Mouse (Mus musculus): ENCODE results near the gene Btg2. TPM values are rescaled to one million over a fixed set of nuclear protein-coding genes. Genes with fewer than 3 reads are reported as not detected.

The Btg2 gene
- polyA plus RNA-seq (2015; fragmentation: Nextera tagmentation; extraction: Ambion mirVana): 30.9 and 35.1 TPM in 2 replicates

GRCm38 (mm10) chr1:134078802-134079476 lies at the start of gene Btg2:
Btg2 (minus strand) TSS chr1:134079120.
- no peaks in the 10 kb centered on the region for H3K9me3 ChIP-seq
- WGBS: under 1% methylated on average over 52 of the region's 62 CpGs

GRCm38 (mm10) chr1:134122195-134122594 lies 43.3 kb upstream of the Btg2 start:
- Histone ChIP-seq H3K4me2 (no peak overlapping the region), H3K9me3 (no peaks in the 10 kb centered on the region), H3K4me3 (no peak overlapping the region), H3K36me3 (no peaks in the 10 kb centered on the region), H3K27me3 (no peaks in the 10 kb centered on the region), H3K9ac (no peak overlapping the region), H3K27ac (no peak overlapping the region), H3K4me1 (no peaks in the 10 kb centered on the region)
- 59% methylated on average over 9 of the region's 9 CpGs for WGBS
- ATAC-seq (ENCODE audit: insufficient number of reproducible peaks, low FRiP score, low TSS enrichment, low read depth): no peak

More at GRCm38 (mm10) chr1:134078802-134079476, at the start of gene Btg2:
- Histone ChIP-seq H3K4me3 (peak within 1 kb of the TSS; percentile 72), H3K9ac (peak within 1 kb of the TSS; percentile 76), H3K27me3 (no peaks in the 10 kb centered on the region), H3K27ac (peak within 1 kb of the TSS; percentile 70), H3K36me3 (peaks cover 9% of the 10 kb centered on the region), H3K4me2 (peak within 1 kb of the TSS; percentile 72), H3K4me1 (peaks cover 63% of the 10 kb centered on the region)
- ATAC-seq (ENCODE audit: insufficient number of reproducible peaks, low FRiP score, low TSS enrichment, low read depth): peak; percentile 95

- peaks cover 8% of the 10 kb centered on the region; the same call in 1 of the 2 replicates for H3K4me1 ChIP-seq
Observed at GRCm38 (mm10) chr1:134120179-134120578, 41.3 kb upstream of the Btg2 start.

DNA sequence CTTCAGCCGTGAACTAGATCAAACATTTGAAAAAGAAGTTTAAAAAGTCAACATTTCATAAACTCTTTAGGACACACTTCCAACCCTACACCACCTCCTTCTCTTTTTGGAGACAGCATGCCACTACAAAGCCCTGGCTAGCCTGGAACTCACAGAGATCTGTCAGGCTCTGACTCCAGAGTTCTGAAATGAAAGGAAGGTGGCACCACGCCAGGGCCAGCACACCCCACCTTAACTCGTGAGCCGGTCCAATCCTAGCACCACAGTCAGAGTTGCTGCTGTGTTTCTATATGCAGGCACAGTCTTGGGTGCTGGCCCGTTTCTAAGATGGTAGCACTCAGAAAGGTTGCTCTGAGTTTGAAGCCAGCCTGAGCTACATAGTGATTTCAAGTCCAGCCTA lies 38.2 kb upstream of the Btg2 start:
- H3K27ac ChIP-seq: no peak overlapping the region
- no peaks in the 10 kb centered on the region for H3K27me3 ChIP-seq
- no peak for ATAC-seq (ENCODE audit: insufficient number of reproducible peaks, low FRiP score, low TSS enrichment, low read depth)
- H3K4me3 ChIP-seq: no peak overlapping the region
- H3K36me3 ChIP-seq: no peaks in the 10 kb centered on the region
- WGBS: 59% methylated on average over 5 of the region's 5 CpGs
- peaks cover 13% of the 10 kb centered on the region; the same call in 1 of the 2 replicates for H3K4me1 ChIP-seq
- H3K4me2 ChIP-seq: no peak overlapping the region
- H3K9ac ChIP-seq: no peak overlapping the region
- H3K9me3 ChIP-seq: no peaks in the 10 kb centered on the region

More at GRCm38 (mm10) chr1:134120179-134120578, 41.3 kb upstream of the Btg2 start:
- no peak overlapping the region for H3K27ac ChIP-seq
- no peak overlapping the region for H3K4me3 ChIP-seq
- H3K9ac ChIP-seq: no peak overlapping the region
- H3K9me3 ChIP-seq: no peaks in the 10 kb centered on the region
- H3K4me2 ChIP-seq: no peak overlapping the region
- H3K36me3 ChIP-seq: no peaks in the 10 kb centered on the region
- ATAC-seq (ENCODE audit: insufficient number of reproducible peaks, low FRiP score, low TSS enrichment, low read depth): no peak
- 3% methylated on average over 5 of the region's 5 CpGs for WGBS
- no peaks in the 10 kb centered on the region for H3K27me3 ChIP-seq

GRCm38 (mm10) chr1:134115424-134115823 lies 36.5 kb upstream of the Btg2 start:
- Histone ChIP-seq H3K9me3 (no peaks in the 10 kb centered on the region), H3K27me3 (no peaks in the 10 kb centered on the region), H3K4me3 (no peak overlapping the region), H3K27ac (0 out of 2 replicates have a peak overlapping the region, but pooled peaks have one; percentile 70), H3K9ac (no peak overlapping the region), H3K4me2 (no peak overlapping the region), H3K4me1 (peaks cover 13% of the 10 kb centered on the region; the same call in 1 of the 2 replicates), H3K36me3 (no peaks in the 10 kb centered on the region)
- ATAC-seq (ENCODE audit: insufficient number of reproducible peaks, low FRiP score, low TSS enrichment, low read depth): no peak
- WGBS: 55% methylated on average over 8 of the region's 8 CpGs

- H3K27ac ChIP-seq: peak overlapping the region; percentile 70
- no peaks in the 10 kb centered on the region for H3K36me3 ChIP-seq
- no peaks in the 10 kb centered on the region for H3K27me3 ChIP-seq
- no peak overlapping the region for H3K4me3 ChIP-seq
- peaks cover 13% of the 10 kb centered on the region; the same call in 1 of the 2 replicates for H3K4me1 ChIP-seq
- H3K9me3 ChIP-seq: no peaks in the 10 kb centered on the region
- ATAC-seq (ENCODE audit: insufficient number of reproducible peaks, low FRiP score, low TSS enrichment, low read depth): no peak
- no peak overlapping the region for H3K9ac ChIP-seq
- no peak overlapping the region for H3K4me2 ChIP-seq
- WGBS: 61% methylated on average over 13 of the region's 13 CpGs
Observed at GRCm38 (mm10) chr1:134114730-134115129, 35.8 kb upstream of the Btg2 start.

- H3K27ac ChIP-seq: peak overlapping the region; percentile 70
- no peaks in the 10 kb centered on the region for H3K27me3 ChIP-seq
- H3K9ac ChIP-seq: no peak overlapping the region
- H3K9me3 ChIP-seq: no peaks in the 10 kb centered on the region
- H3K4me3 ChIP-seq: no peak overlapping the region
- no peaks in the 10 kb centered on the region for H3K36me3 ChIP-seq
- WGBS: 49% methylated on average over 7 of the region's 7 CpGs
- no peak for ATAC-seq (ENCODE audit: insufficient number of reproducible peaks, low FRiP score, low TSS enrichment, low read depth)
- H3K4me1 ChIP-seq: peaks cover 13% of the 10 kb centered on the region; the same call in 1 of the 2 replicates
- H3K4me2 ChIP-seq: no peak overlapping the region
Observed at GRCm38 (mm10) chr1:134114018-134114417, 35.1 kb upstream of the Btg2 start.

DNA sequence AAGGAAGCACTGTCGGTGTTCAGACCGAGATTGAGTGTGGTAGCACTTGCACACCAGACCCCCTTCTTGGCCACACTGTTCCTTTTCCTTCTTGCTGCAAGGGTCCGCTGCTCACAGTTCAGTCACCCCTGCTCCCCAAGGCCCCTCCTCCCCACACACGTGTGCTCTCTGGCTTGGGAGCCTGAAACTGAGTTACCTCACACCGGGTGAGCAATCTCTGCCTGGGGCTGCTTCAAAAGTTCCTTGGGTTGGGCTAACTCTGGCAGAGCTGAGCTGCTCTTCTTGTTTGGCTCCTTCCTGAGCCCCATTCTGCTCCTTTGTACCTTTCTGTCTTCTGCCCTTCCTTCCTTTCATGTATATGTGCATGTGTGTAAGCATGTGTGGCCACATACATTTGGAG lies 34.6 kb upstream of the Btg2 start:
- Histone ChIP-seq H3K9me3 (no peaks in the 10 kb centered on the region), H3K4me2 (no peak overlapping the region), H3K9ac (no peak overlapping the region), H3K4me3 (no peak overlapping the region), H3K27ac (peak overlapping the region; percentile 70), H3K4me1 (peaks cover 13% of the 10 kb centered on the region; the same call in 1 of the 2 replicates), H3K27me3 (no peaks in the 10 kb centered on the region), H3K36me3 (no peaks in the 10 kb centered on the region)
- WGBS: 43% methylated on average over 5 of the region's 5 CpGs
- ATAC-seq (ENCODE audit: insufficient number of reproducible peaks, low FRiP score, low TSS enrichment, low read depth): no peak

DNA sequence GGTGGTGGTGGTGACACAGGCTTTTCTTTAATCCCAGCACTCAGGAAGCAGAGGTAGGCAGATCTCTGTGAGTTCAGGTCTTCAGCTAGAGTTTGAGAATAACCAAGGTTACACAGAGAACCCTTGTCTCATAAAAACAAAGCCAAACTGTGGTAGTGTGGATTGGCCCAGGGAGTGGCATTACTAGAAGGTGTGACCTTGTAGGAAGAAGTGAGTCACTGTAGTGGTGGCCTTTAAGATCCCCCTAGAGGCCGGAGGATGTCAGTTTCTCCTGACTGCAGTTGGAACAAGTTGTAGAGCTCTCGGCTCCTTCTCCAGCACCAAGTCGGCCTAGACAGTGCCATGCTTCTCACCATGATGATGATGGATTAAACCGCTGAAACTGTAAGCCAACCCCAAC lies 32.1 kb upstream of the Btg2 start, which contains the start of gene Chit1:
TSS of gene Chit1 (plus strand) at position 264 of the 400 bp plus-strand sequence.
- ATAC-seq (ENCODE audit: insufficient number of reproducible peaks, low FRiP score, low TSS enrichment, low read depth): no peak
- Histone ChIP-seq H3K4me3 (no peak within 1 kb of the TSS), H3K27me3 (no peaks in the 10 kb centered on the region), H3K4me2 (no peak within 1 kb of the TSS), H3K9ac (no peak within 1 kb of the TSS), H3K9me3 (no peaks in the 10 kb centered on the region), H3K36me3 (no peaks in the 10 kb centered on the region), H3K27ac (no peak within 1 kb of the TSS), H3K4me1 (peaks cover 13% of the 10 kb centered on the region; the same call in 1 of the 2 replicates)
- 63% methylated on average over 4 of the region's 4 CpGs for WGBS

GRCm38 (mm10) chr1:134110449-134110848 lies 31.5 kb upstream of the Btg2 start:
- Histone ChIP-seq H3K4me2 (no peak overlapping the region), H3K27ac (no peak overlapping the region), H3K36me3 (no peaks in the 10 kb centered on the region), H3K9ac (no peak overlapping the region), H3K4me1 (peaks cover 8% of the 10 kb centered on the region; the same call in 1 of the 2 replicates), H3K9me3 (no peaks in the 10 kb centered on the region), H3K4me3 (no peak overlapping the region), H3K27me3 (no peaks in the 10 kb centered on the region)
- no peak for ATAC-seq (ENCODE audit: insufficient number of reproducible peaks, low FRiP score, low TSS enrichment, low read depth)
- 88% methylated on average over 5 of the region's 5 CpGs for WGBS

DNA sequence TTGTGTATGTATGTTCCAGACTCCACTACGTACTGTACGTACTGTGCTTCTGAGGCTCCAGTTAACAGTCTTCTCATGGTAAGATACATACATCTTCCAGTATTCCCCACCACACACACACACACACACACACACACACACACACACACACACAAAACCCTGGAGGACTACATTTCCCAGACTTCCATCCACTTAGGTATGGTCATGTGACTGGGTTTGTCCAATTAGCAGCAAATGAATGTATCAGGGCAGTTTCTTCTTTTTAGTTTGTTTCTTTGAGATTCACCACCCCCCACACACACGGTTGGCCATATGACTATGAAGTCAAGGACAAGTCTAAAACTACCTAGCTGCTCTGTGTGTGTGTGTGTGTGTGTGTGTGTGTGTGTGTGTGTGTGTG lies 31.1 kb upstream of the Btg2 start:
- H3K4me3 ChIP-seq: no peak overlapping the region
- ATAC-seq (ENCODE audit: insufficient number of reproducible peaks, low FRiP score, low TSS enrichment, low read depth): no peak
- no peak overlapping the region for H3K4me2 ChIP-seq
- 86% methylated on average over 3 of the region's 3 CpGs for WGBS
- H3K27ac ChIP-seq: no peak overlapping the region
- H3K9ac ChIP-seq: no peak overlapping the region
- H3K9me3 ChIP-seq: no peaks in the 10 kb centered on the region
- H3K4me1 ChIP-seq: peaks cover 4% of the 10 kb centered on the region; the same call in 1 of the 2 replicates
- no peaks in the 10 kb centered on the region for H3K27me3 ChIP-seq
- no peaks in the 10 kb centered on the region for H3K36me3 ChIP-seq

GRCm38 (mm10) chr1:134107777-134108176 lies 28.9 kb upstream of the Btg2 start:
- no peak overlapping the region for H3K9ac ChIP-seq
- H3K4me3 ChIP-seq: no peak overlapping the region
- H3K36me3 ChIP-seq: no peaks in the 10 kb centered on the region
- H3K9me3 ChIP-seq: no peaks in the 10 kb centered on the region
- no peak overlapping the region for H3K4me2 ChIP-seq
- no peak for ATAC-seq (ENCODE audit: insufficient number of reproducible peaks, low FRiP score, low TSS enrichment, low read depth)
- peaks cover 9% of the 10 kb centered on the region for H3K4me1 ChIP-seq
- 85% methylated on average over 7 of the region's 7 CpGs for WGBS
- no peak overlapping the region for H3K27ac ChIP-seq
- no peaks in the 10 kb centered on the region for H3K27me3 ChIP-seq
